Mouse (Mus musculus) CH12.LX (cell line): Measurements from ENCODE around the gene Tmc2.

Experiments
- CTCF ChIP-seq, 2 experiments: IDR thresholded peaks in 1 of 2; conservative IDR thresholded peaks in 1 of 2; 2 replicates each; pipeline ENCODE4 v1.5.1; 2011 to 2012; ENCODE audit warnings: low read depth in 2 of 2, low read length in 2 of 2, improper control_type of control experiment in 1 of 2, inconsistent platforms in 1 of 2, mild to moderate bottlenecking in 1 of 2, moderate library complexity in 1 of 2
- ELF1 ChIP-seq: IDR thresholded peaks from 2 replicates; pipeline ENCODE4 v1.6.1; 2014; ENCODE audit warnings: low read depth, mild to moderate bottlenecking, inconsistent platforms, low read length, improper control_type of control experiment
- EP300 ChIP-seq: IDR thresholded peaks from 2 replicates; pipeline ENCODE4 v1.6.1; 2011; ENCODE audit warnings: low read length, improper control_type of control experiment
- HCFC1 ChIP-seq: IDR thresholded peaks from 2 replicates; pipeline ENCODE4 v1.6.1; 2012; ENCODE audit warnings: low read depth, mild to moderate bottlenecking, inconsistent platforms, low read length, improper control_type of control experiment
- JUN ChIP-seq: IDR thresholded peaks from 2 replicates; pipeline ENCODE4 v1.6.1; 2011; ENCODE audit warnings: low read depth, mild to moderate bottlenecking, low read length, improper control_type of control experiment, moderate library complexity; ENCODE audit not compliant: insufficient read depth
- MAFK ChIP-seq: IDR thresholded peaks from 2 replicates; pipeline ENCODE4 v1.6.1; 2011; ENCODE audit warnings: low read length, improper control_type of control experiment; ENCODE audit not compliant: insufficient replicate concordance
- MXI1 ChIP-seq: IDR thresholded peaks from 2 replicates; pipeline ENCODE4 v1.6.1; 2011; ENCODE audit warnings: mild to moderate bottlenecking, low read depth, low read length, improper control_type of control experiment
- MYC ChIP-seq: IDR thresholded peaks from 2 replicates; pipeline ENCODE4 v1.6.1; 2011; ENCODE audit warnings: low read depth, mild to moderate bottlenecking, improper control_type of control experiment, low read length
- POLR2A ChIP-seq: IDR thresholded peaks from 2 replicates; pipeline ENCODE4 v1.6.1; 2011; ENCODE audit warnings: low read depth, mild to moderate bottlenecking, improper control_type of control experiment, low read length
- TBP ChIP-seq: conservative IDR thresholded peaks from 2 replicates; pipeline ENCODE4 v1.6.1; 2011; ENCODE audit warnings: low read depth, low read length, improper control_type of control experiment
- UBTF ChIP-seq: IDR thresholded peaks from 2 replicates; pipeline ENCODE4 v1.6.1; 2012; ENCODE audit warnings: low read depth, mild to moderate bottlenecking, inconsistent platforms, low read length, improper control_type of control experiment, moderate library complexity
- ZMIZ1 ChIP-seq: IDR thresholded peaks from 2 replicates; pipeline ENCODE4 v1.6.1; 2012; ENCODE audit warnings: low read depth, mild to moderate bottlenecking, inconsistent platforms, low read length, improper control_type of control experiment

- TF ChIP-seq MAFK (no peak), JUN (no peak), POLR2A (no peak), ELF1 (no peak), CTCF (conservative IDR thresholded peaks at IDR 0.05 in 1 of 2, IDR thresholded peaks at IDR 0.05 in 1 of 2; ENCODE audit: low read depth in 2 of 2, low read length in 2 of 2) (no peak), ZMIZ1 (no peak), MXI1 (no peak), TBP (no peak), HCFC1 (no peak), EP300 (no peak), MYC (no peak), UBTF (no peak)
Observed at GRCm38 (mm10) chr2:130296134-130296745, 101.2 kb downstream of the Tmc2 start.
